Mouse (Mus musculus) limb, embryonic 14.5 days (tissue): ENCODE results near the gene Clptm1l. TPM values are rescaled to one million over a fixed set of nuclear protein-coding genes. Genes with fewer than 3 reads are reported as not detected.

Experiments used
- ATAC-seq: fragments of 200-750 bp; cut with Nextera tagmentation; 2 replicates; pipeline ENCODE4 v1.8.0; 2017; ENCODE audit warnings: low read depth, moderate number of reproducible peaks, moderate TSS enrichment; ENCODE audit not compliant: low FRiP score
- DNase-seq: peaks from one replicate; pipeline ENCODE4 v3.0.0-alpha.2; 2015; ENCODE audit warnings: low spot score
- H3K27ac ChIP-seq: fragments of 300-500 bp; sonication (generic); replicated peaks from 2 replicates; pipeline ENCODE4 v1.5.1; 2014; ENCODE audit warnings: low read depth, mild to moderate bottlenecking, low read length, moderate library complexity, mixed read lengths
- H3K27me3 ChIP-seq: fragments of 300-500 bp; sonication (generic); 2 replicates; pipeline ENCODE4 v1.6.1; 2014; ENCODE audit warnings: low read length, mixed read lengths; ENCODE audit not compliant: control insufficient read depth, insufficient read depth
- H3K36me3 ChIP-seq: fragments of 300-500 bp; sonication (generic); 2 replicates; pipeline ENCODE4 v1.6.1; 2014; ENCODE audit warnings: mild to moderate bottlenecking, low read length, moderate library complexity, mixed read lengths; ENCODE audit not compliant: control insufficient read depth, insufficient read depth
- H3K4me1 ChIP-seq: fragments of 300-500 bp; sonication (generic); 2 replicates; pipeline ENCODE4 v1.6.1; 2014; ENCODE audit warnings: antibody characterized with exemption, low read length, mixed read lengths; ENCODE audit not compliant: control insufficient read depth, insufficient read depth
- H3K4me2 ChIP-seq: fragments of 300-500 bp; sonication (generic); replicated peaks from 2 replicates; pipeline ENCODE4 v1.6.1; 2014; ENCODE audit warnings: low read depth, mild to moderate bottlenecking, low read length, moderate library complexity; ENCODE audit not compliant: severe bottlenecking
- H3K4me3 ChIP-seq: fragments of 300-500 bp; sonication (generic); replicated peaks from 2 replicates; pipeline ENCODE4 v1.5.1; 2014; ENCODE audit warnings: low read length
- H3K9ac ChIP-seq: fragments of 300-500 bp; sonication (generic); 2 replicates; pipeline ENCODE4 v1.6.1; 2014; ENCODE audit warnings: mild to moderate bottlenecking, low read depth, low read length, moderate library complexity; ENCODE audit not compliant: severe bottlenecking
- H3K9me3 ChIP-seq: fragments of 300-500 bp; sonication (generic); 2 replicates; pipeline ENCODE4 v1.6.1; 2016; ENCODE audit warnings: low read length; ENCODE audit not compliant: control insufficient read depth
- POLR2A ChIP-seq: fragments of 200-500 bp; IDR thresholded peaks from 2 replicates; pipeline ENCODE4 v1.8.0; 2012; ENCODE audit warnings: inconsistent platforms, mild to moderate bottlenecking, moderate library complexity, borderline replicate concordance; ENCODE audit not compliant: insufficient read depth, insufficient read length; ENCODE audit errors: extremely low read depth
- WGBS: fragments of 180-500 bp; shearing (Covaris S2); extraction: QIAGEN DNeasy Blood & Tissue Kit; methylation state at CpG from one replicate; pipeline ENCODE4 v1.1.7; 2014; 5-methylcytosine and 5-hydroxymethylcytosine counted together
- polyA plus RNA-seq, 2 experiments: library from polyadenylated mRNA; depleted of rRNA in 1 of 2; stranded (reverse) in 1 of 2; unstranded in 1 of 2; fragments of >200 nt; fragmentation: Nextera tagmentation in 1 of 2; extraction: Ambion mirVana in 1 of 2; gene quantifications; 2 replicates each; pipeline versions ENCODE4 v1.2.1 to v1.2.3; 2012 to 2014

Clptm1l gene
- polyA plus RNA-seq (2012; rRNA removed) (163 and 203 TPM in 2 replicates), polyA plus RNA-seq (2014; fragmentation: Nextera tagmentation; extraction: Ambion mirVana) (145 and 151 TPM in 2 replicates)

GRCm38 (mm10) chr13:73603522-73604155, at the start of gene Clptm1l:
Gene Clptm1l, plus strand, starts transcription at chr13:73604006.
- DNase-seq (peak; percentile 95), ATAC-seq (peak; percentile 99)
- peak within 1 kb of the TSS; percentile 72 for H3K27ac ChIP-seq
- under 1% methylated on average over 37 of the region's 53 CpGs for WGBS
- H3K4me2 ChIP-seq, result peak within 1 kb of the TSS; percentile 87
- peak within 1 kb of the TSS; percentile 89 for H3K9ac ChIP-seq
- peak; percentile 92; the same call in 1 of the 2 replicates for TF ChIP-seq POLR2A
- peaks cover 27% of the 10 kb centered on the region for H3K36me3 ChIP-seq
- no peaks in the 10 kb centered on the region for H3K27me3 ChIP-seq
- peaks cover 10% of the 10 kb centered on the region for H3K4me1 ChIP-seq
- H3K9me3 ChIP-seq, result no peaks in the 10 kb centered on the region
- H3K4me3 ChIP-seq, result peak within 1 kb of the TSS; percentile 78

DNA sequence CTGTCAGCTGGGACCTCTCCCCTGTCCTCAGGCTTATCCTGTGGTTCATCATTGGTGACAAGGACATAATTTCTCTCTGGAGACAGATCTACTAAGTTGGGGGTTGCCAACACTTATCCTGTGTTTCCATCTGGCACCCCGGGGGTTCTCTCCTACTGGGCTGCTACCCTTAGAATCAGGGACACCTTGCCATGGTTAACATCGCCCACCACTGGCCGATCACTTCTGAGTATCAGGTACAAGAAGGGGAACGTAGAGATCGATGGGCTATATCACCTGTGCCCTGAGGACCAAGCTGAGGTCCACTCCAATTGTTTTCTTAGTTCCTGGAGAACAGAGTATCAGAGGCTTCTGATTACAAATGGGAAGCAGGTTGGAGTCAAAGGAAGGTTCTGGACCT, 39.6 kb upstream of the Clptm1l start:
- H3K4me3 ChIP-seq, result no peak overlapping the region
- H3K9ac ChIP-seq, result no peak overlapping the region
- H3K36me3 ChIP-seq, result no peaks in the 10 kb centered on the region
- no peaks in the 10 kb centered on the region for H3K9me3 ChIP-seq
- no peaks in the 10 kb centered on the region for H3K4me1 ChIP-seq
- DNase-seq, result no peak
- no peaks in the 10 kb centered on the region for H3K27me3 ChIP-seq
- TF ChIP-seq POLR2A, result no peak
- ATAC-seq, result no peak
- H3K4me2 ChIP-seq, result no peak overlapping the region
- H3K27ac ChIP-seq, result no peak overlapping the region
- WGBS, result 86% methylated on average over 5 of the region's 5 CpGs

DNA sequence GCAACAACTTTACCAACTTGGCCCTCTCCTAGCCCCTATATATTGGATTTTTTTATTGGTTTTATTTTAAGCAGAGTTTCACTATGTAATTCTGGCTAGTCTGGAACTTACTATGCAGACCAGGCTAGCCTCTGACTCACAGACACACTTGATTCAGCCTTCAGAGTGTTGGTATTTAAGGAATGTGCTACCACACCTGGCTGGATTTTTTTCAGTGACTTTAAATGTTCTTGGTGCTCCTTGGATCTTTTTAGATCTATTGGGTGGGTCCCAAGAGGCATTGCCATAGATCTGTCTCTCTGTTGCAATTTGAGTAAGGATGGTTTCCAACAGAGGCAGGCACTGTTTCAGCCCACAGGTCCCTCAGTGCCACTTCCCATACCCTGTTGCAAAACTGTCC, 28.8 kb upstream of the Clptm1l start:
- ATAC-seq (no peak), DNase-seq (no peak)
- H3K9me3 ChIP-seq, result no peaks in the 10 kb centered on the region
- no peaks in the 10 kb centered on the region for H3K36me3 ChIP-seq
- H3K27me3 ChIP-seq, result no peaks in the 10 kb centered on the region
- no peaks in the 10 kb centered on the region for H3K4me1 ChIP-seq
- H3K27ac ChIP-seq, result no peak overlapping the region
- H3K4me3 ChIP-seq, result no peak overlapping the region
- H3K4me2 ChIP-seq, result no peak overlapping the region
- TF ChIP-seq POLR2A, result no peak
- no peak overlapping the region for H3K9ac ChIP-seq

GRCm38 (mm10) chr13:73577277-73577676, 26.5 kb upstream of the Clptm1l start:
- Histone ChIP-seq H3K27ac (no peak overlapping the region), H3K9ac (no peak overlapping the region), H3K9me3 (no peaks in the 10 kb centered on the region), H3K4me3 (no peak overlapping the region), H3K4me2 (no peak overlapping the region), H3K27me3 (no peaks in the 10 kb centered on the region), H3K36me3 (no peaks in the 10 kb centered on the region), H3K4me1 (no peaks in the 10 kb centered on the region)
- ATAC-seq (no peak), DNase-seq (no peak)
- WGBS, result 74% methylated on average over 2 of the region's 2 CpGs
- no peak for TF ChIP-seq POLR2A

DNA sequence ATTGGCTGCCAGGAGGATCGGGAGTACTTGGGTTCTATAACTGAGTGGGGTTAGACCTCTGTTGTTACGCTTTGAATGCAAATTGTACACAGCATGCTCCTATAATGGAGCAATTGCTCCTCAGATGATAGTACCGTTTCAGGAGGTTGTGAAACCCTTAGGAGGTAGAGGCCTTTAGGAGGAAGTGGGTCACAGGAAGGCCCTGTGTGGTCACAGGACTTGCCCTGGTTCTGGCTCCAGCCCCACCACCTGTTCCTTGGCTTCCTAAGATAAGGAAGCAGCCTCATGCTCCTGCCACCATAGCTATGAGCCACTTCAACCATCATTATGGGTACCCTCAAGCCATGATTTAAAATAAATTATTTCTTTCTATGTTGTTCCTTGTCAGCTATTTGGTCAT, 12.3 kb upstream of the Clptm1l start:
- ATAC-seq, result no peak

DNA sequence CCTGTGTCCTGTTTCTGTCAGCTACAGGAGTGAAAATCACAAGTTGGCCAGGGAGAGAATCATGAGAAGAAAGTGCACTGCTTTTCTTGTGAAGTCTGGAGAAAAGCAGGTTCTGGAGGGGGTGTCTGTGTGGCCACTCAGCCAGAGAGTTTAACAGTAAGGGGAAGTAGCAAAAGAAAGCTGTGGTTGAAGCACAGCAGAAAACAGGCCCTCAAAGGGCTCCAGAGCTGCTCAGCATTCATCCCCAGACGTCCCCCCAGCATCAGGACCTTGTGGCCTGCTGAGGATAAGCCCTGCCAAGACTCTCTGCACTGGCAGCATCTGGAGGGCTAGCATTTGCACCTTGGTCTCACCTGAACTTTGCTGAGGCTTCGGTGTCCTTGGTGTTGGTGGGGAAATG, 11.3 kb upstream of the Clptm1l start:
- WGBS, result 40% methylated on average over 2 of the region's 2 CpGs
- no peak overlapping the region for H3K27ac ChIP-seq

More for the DNA sequence above, 12.3 kb upstream of the Clptm1l start:
- H3K4me1 ChIP-seq, result no peaks in the 10 kb centered on the region
- no peak overlapping the region for H3K9ac ChIP-seq
- no peak overlapping the region for H3K27ac ChIP-seq
- no peak overlapping the region for H3K4me3 ChIP-seq
- WGBS, result 71% methylated on average over 3 of the region's 3 CpGs
- H3K4me2 ChIP-seq, result no peak overlapping the region
- DNase-seq, result no peak
- H3K27me3 ChIP-seq, result no peaks in the 10 kb centered on the region
- no peaks in the 10 kb centered on the region for H3K36me3 ChIP-seq
- TF ChIP-seq POLR2A, result no peak
- no peaks in the 10 kb centered on the region for H3K9me3 ChIP-seq

More for the DNA sequence above, 11.3 kb upstream of the Clptm1l start:
- no peak overlapping the region for H3K9ac ChIP-seq
- no peaks in the 10 kb centered on the region for H3K9me3 ChIP-seq
- no peaks in the 10 kb centered on the region for H3K4me1 ChIP-seq
- no peak overlapping the region for H3K4me2 ChIP-seq
- TF ChIP-seq POLR2A, result no peak
- H3K36me3 ChIP-seq, result no peaks in the 10 kb centered on the region
- H3K27me3 ChIP-seq, result no peaks in the 10 kb centered on the region
- H3K4me3 ChIP-seq, result no peak overlapping the region
- ATAC-seq, result no peak
- no peak for DNase-seq
